Mouse (Mus musculus): ENCODE results near the gene Grm4. TPM values are rescaled to one million over a fixed set of nuclear protein-coding genes. Genes with fewer than 3 reads are reported as not detected.

Grm4 gene
- total RNA-seq, 4 experiments from 2014 or later = 9.9 to 13.0 (median 12.6) TPM

- no peak for DNase-seq (ENCODE audit: low spot score in 2 of 2)
Observed at GRCm38 (mm10) chr17:27513279-27513915, 7.8 kb downstream of the Grm4 start.

GRCm38 (mm10) chr17:27512619-27513161 is 8.5 kb downstream of the Grm4 start:
- DNase-seq (ENCODE audit: low spot score in 2 of 2) = no peak

- no peak for DNase-seq (ENCODE audit: low spot score in 2 of 2)
Observed at GRCm38 (mm10) chr17:27511865-27512618, 9.2 kb downstream of the Grm4 start.

GRCm38 (mm10) chr17:27511125-27511735 is 10.0 kb downstream of the Grm4 start:
- DNase-seq (ENCODE audit: low spot score in 2 of 2) = no peak

- no peak for DNase-seq (ENCODE audit: low spot score in 2 of 2)
Observed at GRCm38 (mm10) chr17:27510258-27511124, 10.7 kb downstream of the Grm4 start.

GRCm38 (mm10) chr17:27509056-27509455 is 12.1 kb downstream of the Grm4 start:
- no peak for DNase-seq (ENCODE audit: low spot score in 2 of 2)

GRCm38 (mm10) chr17:27508513-27508912 is 12.7 kb downstream of the Grm4 start:
- DNase-seq (ENCODE audit: low spot score in 2 of 2) = no peak

- DNase-seq (ENCODE audit: low spot score in 2 of 2) = no peak
Observed at GRCm38 (mm10) chr17:27508002-27508401, 13.2 kb downstream of the Grm4 start.

- no peak for DNase-seq (ENCODE audit: low spot score in 2 of 2)
Observed at GRCm38 (mm10) chr17:27507591-27507945, 13.6 kb downstream of the Grm4 start.

- DNase-seq (ENCODE audit: low spot score in 2 of 2) = no peak
Observed at GRCm38 (mm10) chr17:27506871-27507590, 14.2 kb downstream of the Grm4 start.

- no peak for DNase-seq (ENCODE audit: low spot score in 2 of 2)
Observed at GRCm38 (mm10) chr17:27506362-27506761, 14.8 kb downstream of the Grm4 start.

- no peak for DNase-seq (ENCODE audit: low spot score in 2 of 2)
Observed at GRCm38 (mm10) chr17:27505221-27505881, 15.9 kb downstream of the Grm4 start.

GRCm38 (mm10) chr17:27503869-27504268 is 17.3 kb downstream of the Grm4 start:
- DNase-seq (ENCODE audit: low spot score in 2 of 2) = no peak

GRCm38 (mm10) chr17:27502736-27503445 is 18.3 kb downstream of the Grm4 start:
- DNase-seq (ENCODE audit: low spot score in 2 of 2) = no peak

- no peak for DNase-seq (ENCODE audit: low spot score in 2 of 2)
Observed at GRCm38 (mm10) chr17:27502288-27502687, 18.9 kb downstream of the Grm4 start.

GRCm38 (mm10) chr17:27501331-27502251 is 19.6 kb downstream of the Grm4 start:
- DNase-seq (ENCODE audit: low spot score in 2 of 2) = no peak

- DNase-seq (ENCODE audit: low spot score in 2 of 2) = no peak
Observed at GRCm38 (mm10) chr17:27500811-27501210, 20.4 kb downstream of the Grm4 start.

- DNase-seq (ENCODE audit: low spot score in 2 of 2) = no peak
Observed at GRCm38 (mm10) chr17:27499080-27499479, 22.1 kb downstream of the Grm4 start.
